Mouse (Mus musculus): ENCODE data around the gene Cpn1. TPM values are rescaled to one million over a fixed set of nuclear protein-coding genes. Genes with fewer than 3 reads are reported as not detected.

Cpn1 gene
- total and polyA plus RNA-seq, 3 experiments, result 0.13 to 1.0 (median 0.34) TPM

DNA sequence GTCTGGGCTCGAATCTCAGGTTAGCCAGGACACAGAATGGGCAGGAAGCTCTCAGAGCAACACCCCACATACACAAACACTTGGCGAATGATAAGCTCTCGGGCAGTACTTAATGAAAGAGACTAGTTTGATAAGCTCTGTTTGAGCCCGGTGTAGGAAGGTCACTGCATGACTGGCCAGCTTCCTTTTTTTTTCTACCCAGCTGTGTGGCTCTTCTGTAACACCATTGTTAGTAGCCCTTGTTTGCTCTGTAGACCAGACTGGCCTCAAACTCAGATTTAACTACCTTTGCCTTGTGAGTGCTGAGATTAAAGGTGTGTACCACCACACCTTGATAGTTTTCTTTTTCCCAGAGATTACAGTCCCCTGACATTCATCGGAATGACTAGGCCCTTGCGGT is 27.5 kb upstream of the Cpn1 start:
- H3K9ac ChIP-seq (ENCODE audit: insufficient read depth, low read depth), result no peak overlapping the region
- in situ Hi-C loops (cut with MboI; ENCODE audit: low pct_ligation_motif_present, low pct_unique_long_range_greater_than_20kb, low sequenced_read_pairs) (no loop called here), dilution Hi-C loops (cut with MboI; ENCODE audit: extremely low pct_ligation_motif_present, extremely low pct_unique_long_range_greater_than_20kb, low sequenced_read_pairs) (no loop called here)
- no peak overlapping the region for H3K27ac ChIP-seq (ENCODE audit: insufficient read depth, low read depth)
- no peak overlapping the region for H3K4me3 ChIP-seq (replicated peaks in 1 of 3; ENCODE audit: low read depth in 2 of 3, low read length in 2 of 3, poor library complexity in 1 of 3)
- no peaks in the 10 kb centered on the region for H3K4me1 ChIP-seq (ENCODE audit: control insufficient read depth in 1 of 2, insufficient read depth in 2 of 2)
- H3K4me2 ChIP-seq (ENCODE audit: insufficient read depth, low read depth, poor library complexity, severe bottlenecking), result no peak overlapping the region
- no peaks in the 10 kb centered on the region for H3K36me3 ChIP-seq (replicated peaks in 1 of 2; ENCODE audit: control insufficient read depth in 1 of 2, insufficient read depth in 1 of 2, low read length in 1 of 2)
- H3K27me3 ChIP-seq (replicated peaks), result no peaks in the 10 kb centered on the region
- TF ChIP-seq MYC (IDR thresholded peaks at IDR 0.05; ENCODE audit: low read depth, low read length) (no peak), MXI1 (IDR thresholded peaks at IDR 0.05; ENCODE audit: low read depth, low read length) (no peak), JUND (conservative IDR thresholded peaks at IDR 0.05; ENCODE audit: low read depth, low read length) (no peak), POLR2A (IDR thresholded peaks at IDR 0.05; ENCODE audit: low read depth, low read length) (no peak), ZNF384 (IDR thresholded peaks at IDR 0.05; ENCODE audit: low read depth, low read length) (no peak), JUN (IDR thresholded peaks at IDR 0.05; ENCODE audit: insufficient read depth, low read depth, low read length) (no peak), NELFE (IDR thresholded peaks at IDR 0.05; ENCODE audit: low read depth, low read length) (no peak), ETS1 (conservative IDR thresholded peaks at IDR 0.05; ENCODE audit: low read depth, low read length) (no peak), ZKSCAN1 (IDR thresholded peaks at IDR 0.05; ENCODE audit: borderline replicate concordance, low read depth, low read length) (no peak), HCFC1 (IDR thresholded peaks at IDR 0.05; ENCODE audit: low read depth, low read length) (no peak), MAZ (IDR thresholded peaks at IDR 0.05; ENCODE audit: low read depth, low read length) (no peak), IRF4 (IDR thresholded peaks at IDR 0.05; ENCODE audit: low read depth, low read length) (no peak), NRF1 (IDR thresholded peaks at IDR 0.05; ENCODE audit: low read depth, low read length) (no peak), GABPA (IDR thresholded peaks at IDR 0.05; ENCODE audit: insufficient replicate concordance, low read depth, low read length) (no peak), RAD21 (IDR thresholded peaks at IDR 0.05; ENCODE audit: low read depth, low read length) (no peak), ELF1 (IDR thresholded peaks at IDR 0.05; ENCODE audit: low read depth, low read length) (no peak), SIN3A (IDR thresholded peaks at IDR 0.05; ENCODE audit: low read length) (no peak)
- H3K9me3 ChIP-seq (replicated peaks; ENCODE audit: low read length), result no peaks in the 10 kb centered on the region
- DNase-seq (ENCODE audit: extremely low read depth), result no peak
- H3K79me2 ChIP-seq (replicated peaks; ENCODE audit: control insufficient read depth, extremely low read depth, insufficient read depth, poor library complexity, severe bottlenecking), result no peaks in the 10 kb centered on the region

DNA sequence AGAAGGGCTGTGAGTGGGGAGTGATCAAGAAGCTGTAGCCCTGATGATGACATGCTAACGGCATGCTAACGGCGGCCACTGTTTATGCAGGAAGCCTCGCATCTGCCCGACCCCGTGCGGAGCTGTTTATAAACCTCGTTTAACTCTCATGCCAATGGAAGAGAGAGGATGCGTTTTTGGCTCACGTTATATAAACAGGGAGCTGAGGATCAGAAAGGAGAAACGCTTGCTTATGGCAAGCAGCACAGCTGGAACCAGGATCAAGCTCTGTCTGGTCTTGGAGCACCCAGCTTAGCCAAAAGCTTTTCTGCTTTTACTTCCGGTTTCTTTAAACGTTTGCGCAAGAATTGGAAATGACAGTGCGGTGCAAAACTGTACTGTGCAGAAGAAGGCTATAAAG is 22.4 kb upstream of the Cpn1 start:
- Histone ChIP-seq H3K4me1 (ENCODE audit: control insufficient read depth in 1 of 2, insufficient read depth in 2 of 2) (peaks cover 5 to 22% of the 10 kb centered on the region in 2 experiments; a peak in 3 of 4 replicates), H3K9ac (ENCODE audit: insufficient read depth, low read depth) (no peak overlapping the region), H3K36me3 (replicated peaks in 1 of 2; ENCODE audit: control insufficient read depth in 1 of 2, insufficient read depth in 1 of 2, low read length in 1 of 2) (no peaks in the 10 kb centered on the region), H3K4me3 (replicated peaks in 1 of 3; ENCODE audit: low read depth in 2 of 3, low read length in 2 of 3, poor library complexity in 1 of 3) (no peak overlapping the region), H3K27ac (ENCODE audit: insufficient read depth, low read depth) (no peak overlapping the region), H3K9me3 (replicated peaks; ENCODE audit: low read length) (no peaks in the 10 kb centered on the region), H3K4me2 (ENCODE audit: insufficient read depth, low read depth, poor library complexity, severe bottlenecking) (no peak overlapping the region), H3K79me2 (replicated peaks; ENCODE audit: control insufficient read depth, extremely low read depth, insufficient read depth, poor library complexity, severe bottlenecking) (no peaks in the 10 kb centered on the region), H3K27me3 (replicated peaks) (no peaks in the 10 kb centered on the region)
- DNase-seq (ENCODE audit: extremely low read depth), result no peak
- no peak for TF ChIP-seq ZKSCAN1 (IDR thresholded peaks at IDR 0.05; ENCODE audit: borderline replicate concordance, low read depth, low read length)
- no peak for TF ChIP-seq SIN3A (IDR thresholded peaks at IDR 0.05; ENCODE audit: low read length)
- TF ChIP-seq PAX5 (IDR thresholded peaks at IDR 0.05; ENCODE audit: low read length), result no peak
- no peak for TF ChIP-seq KAT2A (IDR thresholded peaks at IDR 0.05; ENCODE audit: insufficient replicate concordance, low read length)
- TF ChIP-seq MAZ (IDR thresholded peaks at IDR 0.05; ENCODE audit: low read depth, low read length), result no peak
- TF ChIP-seq ELF1 (IDR thresholded peaks at IDR 0.05; ENCODE audit: low read depth, low read length), result no peak
- no peak for TF ChIP-seq RCOR1 (conservative IDR thresholded peaks at IDR 0.05; ENCODE audit: low read depth, low read length)
- TF ChIP-seq ETS1 (conservative IDR thresholded peaks at IDR 0.05; ENCODE audit: low read depth, low read length), result no peak
- TF ChIP-seq TCF12 (IDR thresholded peaks at IDR 0.05; ENCODE audit: low read depth, low read length), result no peak
- TF ChIP-seq TBP (conservative IDR thresholded peaks at IDR 0.05; ENCODE audit: low read depth, low read length), result no peak
- TF ChIP-seq GABPA (IDR thresholded peaks at IDR 0.05; ENCODE audit: insufficient replicate concordance, low read depth, low read length), result no peak
- TF ChIP-seq ZC3H11A (IDR thresholded peaks at IDR 0.05; ENCODE audit: low read depth, low read length), result no peak
- no peak for TF ChIP-seq MXI1 (IDR thresholded peaks at IDR 0.05; ENCODE audit: low read depth, low read length)
- no peak for TF ChIP-seq MYC (IDR thresholded peaks at IDR 0.05; ENCODE audit: low read depth, low read length)
- no peak for TF ChIP-seq BHLHE40 (IDR thresholded peaks at IDR 0.05; ENCODE audit: low read depth, low read length)
- TF ChIP-seq NELFE (IDR thresholded peaks at IDR 0.05; ENCODE audit: low read depth, low read length), result no peak
- no peak for TF ChIP-seq MEF2A (IDR thresholded peaks at IDR 0.05; ENCODE audit: borderline replicate concordance, low read depth, low read length)
- TF ChIP-seq JUN (IDR thresholded peaks at IDR 0.05; ENCODE audit: insufficient read depth, low read depth, low read length), result no peak
- TF ChIP-seq SMC3 (IDR thresholded peaks at IDR 0.05; ENCODE audit: low read depth, low read length), result no peak
- in situ Hi-C loops (cut with MboI; ENCODE audit: low pct_ligation_motif_present, low pct_unique_long_range_greater_than_20kb, low sequenced_read_pairs), result no loop called here
- dilution Hi-C loops (cut with MboI; ENCODE audit: extremely low pct_ligation_motif_present, extremely low pct_unique_long_range_greater_than_20kb, low sequenced_read_pairs), result no loop called here

Data from CH12.LX (cell line).